Mouse (Mus musculus) liver, adult (tissue): ENCODE results near the gene Ptcra.

Experiments used
- GATA4 ChIP-seq: IDR thresholded peaks from 2 replicates; pipeline ENCODE4 v1.6.1; 2014; ENCODE audit warnings: mild to moderate bottlenecking, low read length; ENCODE audit not compliant: insufficient replicate concordance

Gene Ptcra

GRCm38 (mm10) chr17:46763544-46763943 is at the start of gene Ptcra:
Gene Ptcra (minus strand): TSS chr17:46763712.
- no peak for TF ChIP-seq GATA4

DNA sequence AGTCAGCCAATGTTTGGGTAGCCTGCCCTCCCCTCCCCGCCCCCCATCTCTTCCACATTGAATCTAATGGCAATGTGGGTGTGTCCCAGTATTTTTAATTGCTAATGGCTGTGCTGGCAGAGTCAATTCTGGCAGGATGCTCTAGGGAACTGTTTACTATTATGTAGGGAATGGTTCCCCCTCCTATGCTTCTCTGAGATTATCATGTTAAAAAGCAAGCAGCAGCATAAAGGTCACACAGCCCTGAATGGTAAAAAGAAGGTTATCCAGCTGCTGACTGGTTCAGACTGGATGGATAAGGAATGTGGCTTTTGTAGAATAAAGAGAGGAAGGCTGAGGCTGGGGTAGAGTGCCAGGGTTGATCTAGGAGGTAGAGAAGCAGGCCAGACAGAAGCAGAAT is 48.9 kb upstream of the Ptcra start:
- no peak for TF ChIP-seq GATA4

DNA sequence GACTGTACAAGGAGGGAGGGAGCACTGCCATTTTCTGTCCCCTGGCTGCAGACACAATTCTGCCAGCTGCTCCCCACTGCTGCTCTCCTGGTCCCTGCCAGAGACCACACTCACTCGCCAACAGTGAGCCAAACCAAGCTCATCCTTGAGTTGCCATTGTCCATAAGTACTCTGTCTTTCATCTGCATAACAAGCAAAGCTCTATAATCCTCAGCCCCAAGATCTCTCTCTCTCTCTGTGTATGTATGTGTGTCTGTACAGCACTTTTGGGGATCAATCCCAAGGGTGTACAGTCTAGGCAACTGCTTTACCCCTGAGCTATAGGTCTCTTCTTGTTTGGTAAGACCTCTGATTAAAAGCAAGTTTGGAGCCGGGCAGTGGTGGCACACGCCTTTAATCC is 47.2 kb upstream of the Ptcra start:
- TF ChIP-seq GATA4 = no peak

DNA sequence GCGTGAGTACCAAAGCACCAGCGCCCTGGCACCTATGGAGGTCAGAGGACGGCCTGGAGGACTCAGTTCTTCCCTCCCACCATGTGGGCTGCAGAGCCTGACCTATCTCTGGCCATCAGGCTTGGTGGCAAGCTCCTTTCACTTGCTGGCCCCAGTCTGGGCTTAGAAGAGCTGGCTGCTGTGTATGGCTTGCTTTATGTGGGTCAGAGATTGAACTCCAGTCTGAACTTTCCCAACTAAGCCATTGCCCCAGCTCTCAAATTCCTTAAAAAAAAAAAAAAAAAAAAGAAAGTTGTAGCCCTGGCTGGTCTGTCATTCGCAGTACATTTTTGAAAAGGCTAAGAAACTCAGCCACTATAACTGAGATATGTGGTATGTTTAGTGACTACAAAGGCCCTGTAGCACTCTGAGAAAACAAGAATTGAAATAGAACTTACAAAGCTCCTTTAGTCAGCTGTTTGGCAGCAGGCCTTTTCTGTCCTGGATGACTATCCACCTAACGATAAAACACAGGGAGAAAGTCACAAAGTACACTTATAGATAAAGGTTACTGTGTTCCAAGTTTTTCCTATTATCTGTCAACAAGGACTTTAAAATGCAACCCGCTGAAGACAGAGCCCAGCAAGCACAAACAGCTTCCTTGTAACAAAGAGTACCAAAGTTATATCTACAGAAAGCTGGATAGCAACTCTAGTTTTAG is 45.8 kb upstream of the Ptcra start:
- TF ChIP-seq GATA4 = no peak

DNA sequence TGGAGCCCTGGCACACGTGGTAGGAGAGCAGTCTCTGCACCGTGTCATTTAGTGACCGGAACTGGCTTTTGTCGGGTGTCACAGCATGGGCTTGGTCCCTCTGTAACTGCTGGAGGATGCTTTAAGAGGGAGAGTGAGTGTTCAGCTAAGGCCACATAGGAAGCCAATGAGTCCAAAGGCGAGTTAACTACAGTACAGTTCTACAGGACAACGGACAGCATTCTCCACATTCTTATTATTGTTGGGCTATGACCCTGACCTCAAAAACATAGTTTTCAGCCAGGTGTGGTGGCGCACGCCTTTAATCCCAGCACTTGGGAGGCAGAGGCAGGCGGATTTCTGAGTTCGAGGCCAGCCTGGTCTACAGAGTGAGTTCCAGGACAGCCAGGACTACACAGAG is 44.9 kb upstream of the Ptcra start:
- TF ChIP-seq GATA4 = no peak

GRCm38 (mm10) chr17:46801761-46802160 is 38.2 kb upstream of the Ptcra start:
- no peak for TF ChIP-seq GATA4

DNA sequence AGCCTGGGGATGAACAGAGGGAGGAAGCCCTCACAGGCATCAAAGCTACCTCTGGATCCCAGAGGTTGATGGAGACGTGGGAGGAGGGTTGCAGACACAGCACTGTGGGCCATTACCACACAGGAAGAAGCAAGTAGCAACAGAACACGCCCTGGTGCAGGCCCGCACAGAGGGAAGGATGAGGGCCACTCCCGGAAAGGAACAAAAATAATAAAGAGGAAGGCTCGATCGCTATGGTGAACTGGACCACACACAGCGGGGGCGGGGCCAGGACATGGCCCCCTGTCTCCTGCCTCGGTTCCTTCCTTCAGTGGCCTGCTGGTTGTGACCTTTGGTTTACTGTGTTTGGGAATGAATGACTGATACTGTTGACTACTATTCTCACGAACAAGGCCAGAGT is 36.2 kb upstream of the Ptcra start:
- no peak for TF ChIP-seq GATA4

- TF ChIP-seq GATA4 = no peak
Measured at GRCm38 (mm10) chr17:46797386-46797785, 33.9 kb upstream of the Ptcra start.

GRCm38 (mm10) chr17:46796743-46797142 is 33.2 kb upstream of the Ptcra start:
- no peak for TF ChIP-seq GATA4

- TF ChIP-seq GATA4 = no peak
Measured at GRCm38 (mm10) chr17:46792963-46793362, 29.5 kb upstream of the Ptcra start.

GRCm38 (mm10) chr17:46786952-46787351 is 23.4 kb upstream of the Ptcra start:
- no peak for TF ChIP-seq GATA4

DNA sequence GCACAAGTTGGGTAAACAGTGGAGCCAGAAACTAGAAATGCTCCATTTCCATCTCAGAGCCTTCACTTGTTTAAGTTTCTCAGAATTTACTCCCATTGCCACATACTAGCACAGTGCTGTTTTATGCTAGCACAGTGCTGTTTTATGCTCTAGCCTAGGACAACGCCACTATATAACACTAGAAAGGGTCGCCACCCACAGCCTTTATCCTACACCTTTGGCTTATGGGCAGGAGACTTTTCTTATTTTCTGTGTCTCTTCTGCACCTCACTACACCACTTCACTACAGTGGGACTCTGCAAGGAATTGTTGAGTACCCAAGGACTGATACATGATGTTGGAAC is 19.7 kb upstream of the Ptcra start:
- TF ChIP-seq GATA4 = no peak

GRCm38 (mm10) chr17:46782341-46783221 is 19.1 kb upstream of the Ptcra start, which contains the start of gene Rpl7l1:
Gene Rpl7l1 (minus strand): TSS chr17:46782672.
- TF ChIP-seq GATA4 = no peak; the same call in 1 of the 2 replicates

DNA sequence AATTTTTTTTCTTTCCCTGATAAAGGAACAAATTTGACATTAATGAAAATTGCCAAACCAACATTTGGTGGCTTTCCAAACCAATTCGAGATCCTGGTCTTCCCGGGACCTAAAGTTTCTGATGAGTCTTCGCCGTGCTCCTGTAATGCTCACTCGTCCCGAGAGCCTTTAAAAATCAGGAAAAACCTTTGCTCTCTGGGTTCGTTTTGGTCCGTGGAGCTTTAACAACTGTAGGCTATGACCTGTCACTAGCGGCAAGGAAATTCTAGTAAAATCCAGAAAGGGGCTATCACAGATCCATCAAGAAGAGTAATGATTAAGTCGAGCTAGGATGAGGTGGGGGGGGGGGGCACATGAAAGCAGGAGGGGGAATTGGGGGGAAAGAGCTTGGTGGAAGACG is 18.4 kb upstream of the Ptcra start:
- no peak for TF ChIP-seq GATA4

DNA sequence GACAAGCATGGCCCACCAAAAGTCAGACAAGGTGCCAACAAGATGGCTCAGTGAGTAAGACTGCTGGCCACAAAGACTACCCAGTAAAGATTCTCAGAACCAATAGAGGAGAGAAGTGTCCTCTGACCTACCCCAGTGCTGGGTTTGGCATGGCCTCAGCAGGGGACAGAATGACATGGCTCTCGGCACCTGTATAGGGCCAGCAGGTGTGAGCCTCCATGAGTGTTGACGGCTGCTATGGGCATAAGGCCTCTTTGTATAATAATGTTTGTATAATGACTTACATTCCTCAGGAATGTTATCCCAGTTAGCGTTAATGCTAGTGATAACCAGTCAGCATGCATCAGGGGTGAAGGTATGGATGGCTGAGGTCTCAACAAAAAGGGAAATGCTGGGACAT is 12.6 kb upstream of the Ptcra start:
- no peak for TF ChIP-seq GATA4

DNA sequence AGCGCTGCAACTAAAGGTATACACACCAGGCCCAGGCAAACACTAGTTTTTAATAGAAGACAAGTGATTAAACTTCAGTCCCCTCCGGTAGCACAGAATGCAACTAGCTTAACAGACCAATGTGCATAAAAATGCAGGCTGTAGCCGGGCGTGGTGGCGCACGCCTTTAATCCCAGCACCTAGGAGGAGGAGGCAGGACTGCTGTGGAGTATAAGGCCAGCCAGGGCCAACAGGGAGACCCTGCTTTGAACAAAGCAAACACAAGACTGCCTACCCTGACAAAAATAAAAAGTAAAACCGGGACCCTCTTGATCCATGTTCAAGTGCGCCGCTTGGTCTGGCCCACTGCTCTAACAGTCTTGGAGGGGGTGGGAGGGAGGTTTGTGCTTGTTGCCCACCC is 11.6 kb upstream of the Ptcra start:
- no peak for TF ChIP-seq GATA4

GRCm38 (mm10) chr17:46774131-46774472 is 10.6 kb upstream of the Ptcra start:
- no peak for TF ChIP-seq GATA4
